Mouse (Mus musculus) kidney, adult 2 months (tissue): ENCODE results near the gene Iyd. TPM values are rescaled to one million over a fixed set of nuclear protein-coding genes. Genes with fewer than 3 reads are reported as not detected.
A peak's percentile ranks its signal among the peaks of the same experiment; 100 is the strongest.

Experiments
- DNase-seq: peaks from one replicate; pipeline ENCODE4 v3.0.0; 2021
- H3K27ac ChIP-seq: fragments of 200-500 bp; 2 replicates; pipeline ENCODE4 v1.5.1; 2012; ENCODE audit warnings: low read depth, low read length, control low read depth, inconsistent platforms; ENCODE audit not compliant: insufficient read depth
- H3K27me3 ChIP-seq: fragments of 200-500 bp; replicated peaks from 2 replicates; pipeline ENCODE4 v1.6.1; 2012; ENCODE audit warnings: mild to moderate bottlenecking, moderate library complexity, low read length, inconsistent platforms; ENCODE audit not compliant: control insufficient read depth, insufficient read depth
- H3K36me3 ChIP-seq: fragments of 200-500 bp; 2 replicates; pipeline ENCODE4 v1.6.1; 2012; ENCODE audit warnings: mild to moderate bottlenecking, moderate library complexity, low read length, inconsistent platforms; ENCODE audit not compliant: control insufficient read depth, insufficient read depth
- H3K4me1 ChIP-seq: fragments of 200-500 bp; 2 replicates; pipeline ENCODE4 v1.6.1; 2011; ENCODE audit warnings: low read length; ENCODE audit not compliant: control insufficient read depth, insufficient read depth
- H3K4me3 ChIP-seq: fragments of 200-500 bp; 2 replicates; pipeline ENCODE4 v1.5.1; 2011; ENCODE audit warnings: mild to moderate bottlenecking, low read depth, low read length, control low read depth; ENCODE audit not compliant: insufficient read depth
- CTCF ChIP-seq: fragments of 200-500 bp; conservative IDR thresholded peaks from 2 replicates; pipeline ENCODE4 v1.5.1; 2011; ENCODE audit warnings: low read depth, mild to moderate bottlenecking, control low read depth, low read length, moderate library complexity, mixed read lengths; ENCODE audit not compliant: insufficient read depth, insufficient read length
- POLR2A ChIP-seq: fragments of 200-500 bp; IDR thresholded peaks from one replicate; pipeline ENCODE4 v1.6.1; 2011; ENCODE audit warnings: low read depth, low read length, control low read depth
- WGBS: fragments of 180-500 bp; shearing (Covaris S2); methylation state at CpG from one replicate; pipeline ENCODE4 v1.1.7; 2018; 5-methylcytosine and 5-hydroxymethylcytosine counted together
- polyA plus RNA-seq: library from polyadenylated mRNA; depleted of rRNA; stranded (reverse); fragments of >200 nt; gene quantifications from 2 replicates; pipeline ENCODE4 v1.2.3, GENCODE M21; 2012

Iyd gene
- polyA plus RNA-seq, 1 experiment, result 30.7 TPM

DNA sequence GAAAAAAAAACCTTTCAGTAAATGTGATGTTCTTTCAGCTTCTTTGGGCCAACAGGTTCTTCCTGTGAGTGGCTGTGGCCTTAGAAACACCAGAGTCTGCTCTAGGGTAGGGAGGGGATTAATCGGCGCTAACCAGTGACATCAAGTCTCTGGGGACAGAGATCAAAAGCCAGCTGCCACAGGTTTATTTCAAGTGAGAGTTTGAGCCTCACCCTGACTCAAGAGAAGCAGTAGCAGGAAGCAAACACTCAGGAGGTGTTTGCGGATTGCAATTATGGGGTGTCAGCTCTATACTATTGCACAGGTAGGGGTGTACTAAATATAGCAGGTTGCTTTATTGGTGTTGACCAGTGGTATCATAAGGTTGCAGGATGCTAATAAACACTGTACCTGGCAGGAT is 29.6 kb upstream of the Iyd start:
- TF ChIP-seq POLR2A (no peak), CTCF (no peak)
- no peaks in the 10 kb centered on the region for H3K36me3 ChIP-seq
- no peaks in the 10 kb centered on the region for H3K4me1 ChIP-seq
- H3K27me3 ChIP-seq, result no peaks in the 10 kb centered on the region
- H3K27ac ChIP-seq, result no peak overlapping the region
- WGBS, result 81% methylated on average over 3 of the region's 3 CpGs
- DNase-seq, result no peak
- H3K4me3 ChIP-seq, result no peak overlapping the region

DNA sequence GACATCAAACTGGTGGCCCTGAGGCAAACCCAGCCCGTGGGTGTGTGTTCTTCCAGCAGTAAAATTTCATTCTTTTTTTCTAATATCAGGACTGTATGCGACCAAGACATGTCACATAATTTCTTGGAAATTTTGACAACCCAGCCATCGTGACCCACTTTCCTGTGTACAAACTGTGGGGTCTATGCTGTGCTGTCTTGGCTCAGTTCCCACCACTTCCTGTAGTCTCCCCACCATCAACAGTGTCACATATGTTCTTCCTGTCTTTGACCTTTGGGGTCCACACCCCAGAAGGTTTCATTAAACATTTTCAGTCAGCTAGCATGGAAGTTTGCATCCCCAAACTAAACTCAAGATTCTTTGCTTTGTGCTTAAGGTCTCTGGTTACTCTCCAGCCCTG is 28.6 kb upstream of the Iyd start:
- no peak for DNase-seq
- Histone ChIP-seq H3K4me3 (no peak overlapping the region), H3K4me1 (no peaks in the 10 kb centered on the region), H3K36me3 (no peaks in the 10 kb centered on the region), H3K27ac (no peak overlapping the region), H3K27me3 (no peaks in the 10 kb centered on the region)
- WGBS, result 66% methylated on average over 3 of the region's 3 CpGs
- no peak for TF ChIP-seq CTCF
- TF ChIP-seq POLR2A, result no peak

DNA sequence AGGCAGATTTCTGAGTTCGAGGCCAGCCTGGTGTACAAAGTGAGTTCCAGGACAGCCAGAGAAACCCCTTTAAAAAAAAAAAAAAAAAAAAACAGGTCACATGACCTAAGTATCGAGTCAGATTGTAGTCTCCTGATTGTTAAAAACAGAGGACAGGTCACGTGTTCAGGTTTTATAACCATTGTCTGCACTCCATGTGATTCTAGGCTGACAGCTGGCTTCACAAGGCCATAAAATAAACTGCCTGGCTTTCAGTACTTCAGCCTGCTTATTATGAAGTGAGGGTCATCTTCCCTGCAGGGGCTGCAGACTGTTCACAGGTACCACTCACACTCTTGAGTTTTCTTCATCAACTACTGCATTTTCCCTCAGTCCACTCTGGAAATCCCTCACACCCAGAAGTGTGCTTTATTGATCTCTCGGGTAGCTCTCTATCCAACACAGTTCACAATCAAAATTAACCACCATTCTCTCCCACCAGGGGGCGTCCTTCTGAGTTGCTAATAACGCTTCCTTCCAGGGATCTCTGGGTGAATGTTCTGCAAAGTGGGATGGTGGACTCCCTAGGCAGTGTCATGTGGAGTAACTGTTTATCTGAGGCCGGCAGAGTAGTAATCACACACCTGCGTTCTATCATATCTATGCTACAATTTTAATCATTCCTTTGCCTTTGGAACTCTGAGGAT is 27.3 kb upstream of the Iyd start:
- Histone ChIP-seq H3K36me3 (no peaks in the 10 kb centered on the region), H3K4me3 (no peak overlapping the region), H3K4me1 (no peaks in the 10 kb centered on the region), H3K27me3 (no peaks in the 10 kb centered on the region), H3K27ac (no peak overlapping the region)
- WGBS, result 71% methylated on average over 8 of the region's 8 CpGs
- TF ChIP-seq CTCF, result peak; percentile 17; the same call in 1 of the 2 replicates
- TF ChIP-seq POLR2A, result no peak
- no peak for DNase-seq

DNA sequence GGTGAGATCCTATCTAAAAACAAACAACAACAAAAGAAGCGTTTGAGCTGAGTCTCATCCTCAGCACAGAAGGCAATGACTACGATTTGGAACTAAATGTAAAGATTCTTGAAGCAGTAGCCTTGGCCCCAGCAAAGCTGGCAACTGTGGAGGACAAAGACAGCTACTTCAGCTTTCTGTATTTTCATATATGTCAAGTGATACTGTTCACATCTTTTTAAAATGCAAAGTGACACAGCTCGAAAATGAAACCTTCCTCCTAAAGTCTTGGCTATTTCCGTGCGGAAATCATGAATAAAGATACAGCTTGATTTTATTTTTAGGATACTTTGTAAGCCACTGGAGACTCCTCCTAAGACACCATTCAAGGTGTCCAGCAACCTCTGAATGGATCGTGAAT is 26.1 kb upstream of the Iyd start:
- no peak overlapping the region for H3K4me3 ChIP-seq
- no peaks in the 10 kb centered on the region for H3K27me3 ChIP-seq
- TF ChIP-seq POLR2A, result no peak
- H3K4me1 ChIP-seq, result no peaks in the 10 kb centered on the region
- 82% methylated on average over 6 of the region's 6 CpGs for WGBS
- H3K36me3 ChIP-seq, result no peaks in the 10 kb centered on the region
- no peak for DNase-seq
- H3K27ac ChIP-seq, result no peak overlapping the region

DNA sequence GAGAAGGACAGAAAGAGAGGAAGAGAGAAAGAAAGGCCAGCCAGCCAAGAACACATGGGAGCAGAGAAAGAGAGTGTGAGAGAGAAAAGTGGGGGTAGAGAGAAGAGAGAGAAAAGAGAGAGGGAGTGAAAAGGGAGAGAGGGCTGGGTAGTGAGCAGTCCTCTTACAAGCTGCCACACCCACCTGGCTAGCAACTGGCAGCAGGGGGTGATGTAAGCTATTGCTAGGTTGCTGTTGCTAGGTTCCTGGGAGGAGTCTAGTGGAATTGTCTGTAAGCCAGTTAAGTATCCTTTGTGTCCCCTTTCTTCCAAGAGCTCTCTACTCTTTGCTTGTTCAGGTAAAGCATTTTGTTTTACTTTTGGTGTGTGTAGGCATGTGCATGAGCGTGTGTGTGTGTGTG is 25.4 kb upstream of the Iyd start:
- Histone ChIP-seq H3K27ac (no peak overlapping the region), H3K4me3 (no peak overlapping the region), H3K4me1 (no peaks in the 10 kb centered on the region), H3K27me3 (no peaks in the 10 kb centered on the region), H3K36me3 (no peaks in the 10 kb centered on the region)
- WGBS, result 93% methylated on average over 1 of the region's 1 CpGs
- no peak for DNase-seq
- TF ChIP-seq POLR2A, result no peak
- TF ChIP-seq CTCF, result no peak

DNA sequence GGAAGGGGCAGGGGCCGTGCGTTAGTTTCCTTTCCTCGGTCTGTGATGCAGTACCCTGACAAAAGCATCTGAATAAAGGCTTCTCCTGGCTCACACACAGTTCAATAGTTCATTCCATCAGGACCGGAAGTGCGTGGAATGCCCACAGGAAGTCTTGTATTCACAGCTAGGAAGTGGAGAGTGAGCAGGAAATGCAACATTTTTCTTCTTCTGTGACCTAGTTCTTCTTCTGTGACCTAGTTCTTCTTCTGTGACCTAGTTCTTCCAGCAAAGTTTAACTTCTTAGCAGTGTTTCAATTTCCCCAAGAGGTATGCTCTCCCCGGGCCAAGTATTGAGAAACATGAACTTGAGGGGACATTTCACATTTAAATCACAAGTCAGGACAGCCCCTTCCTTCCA is 23.6 kb upstream of the Iyd start:
- Histone ChIP-seq H3K4me1 (no peaks in the 10 kb centered on the region), H3K4me3 (no peak overlapping the region), H3K27me3 (no peaks in the 10 kb centered on the region), H3K36me3 (no peaks in the 10 kb centered on the region), H3K27ac (no peak overlapping the region)
- TF ChIP-seq POLR2A (no peak), CTCF (no peak)
- DNase-seq, result peak; percentile 15
- 47% methylated on average over 6 of the region's 6 CpGs for WGBS

DNA sequence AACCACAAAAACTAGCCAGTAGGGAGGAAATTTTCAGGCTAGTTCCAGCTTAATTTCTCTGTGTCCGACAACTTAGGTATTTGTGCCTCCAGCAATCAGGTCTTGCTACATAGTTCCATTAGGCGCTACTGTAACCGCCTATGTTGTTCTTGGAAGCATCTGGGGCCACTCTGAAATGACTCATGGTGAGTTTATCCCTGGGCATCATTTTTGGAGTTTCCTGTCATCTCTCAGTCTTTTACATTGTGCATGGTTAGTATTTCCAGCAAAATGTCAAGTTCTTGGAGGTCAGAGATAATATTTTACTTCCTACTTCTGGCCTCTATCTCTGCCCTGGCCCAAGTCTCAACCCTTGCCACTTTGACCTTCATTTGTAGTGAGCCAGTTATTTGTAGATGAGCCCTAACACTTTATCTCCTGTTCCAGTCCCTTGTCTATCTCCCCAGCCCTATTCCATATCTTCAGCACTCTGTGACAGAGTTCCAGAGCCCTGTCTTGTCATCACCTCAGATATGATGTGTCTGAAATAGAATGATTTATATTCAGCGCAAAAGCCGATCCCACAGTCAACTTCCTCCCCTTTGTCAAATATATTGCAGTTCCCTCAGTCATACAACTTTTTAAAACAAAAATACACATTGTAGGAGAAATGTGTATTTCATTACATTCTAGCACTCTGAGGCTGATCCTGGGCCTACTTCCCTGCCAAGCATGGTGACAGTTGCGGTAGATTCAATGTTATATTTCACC is 16.8 kb upstream of the Iyd start:
- Histone ChIP-seq H3K27me3 (no peaks in the 10 kb centered on the region), H3K4me1 (no peaks in the 10 kb centered on the region), H3K36me3 (no peaks in the 10 kb centered on the region), H3K27ac (no peak overlapping the region), H3K4me3 (no peak overlapping the region)
- WGBS, result 76% methylated on average over 6 of the region's 6 CpGs
- no peak for DNase-seq
- TF ChIP-seq CTCF, result no peak
- no peak for TF ChIP-seq POLR2A
